Mouse (Mus musculus) E14TG2a.4 (cell line): ENCODE measurements around the gene Tsc22d1.

ENCODE experiments used
- H3K27me3 ChIP-seq: 2 replicates; pipeline ENCODE4 v1.6.1; 2014; ENCODE audit warnings: low read length, control low read depth; ENCODE audit not compliant: insufficient read depth
- H3K36me3 ChIP-seq: 2 replicates; pipeline ENCODE4 v1.6.1; 2014; ENCODE audit warnings: low read length, control low read depth; ENCODE audit not compliant: insufficient read depth
- H3K4me1 ChIP-seq: replicated peaks from 2 replicates; pipeline ENCODE4 v1.6.1; 2014; ENCODE audit warnings: low read depth, low read length, control low read depth
- H3K4me3 ChIP-seq: replicated peaks from 2 replicates; pipeline ENCODE4 v1.5.1; 2014; ENCODE audit warnings: mild to moderate bottlenecking, low read length
- H3K9me3 ChIP-seq: 2 replicates; pipeline ENCODE4 v1.6.1; 2014; ENCODE audit warnings: low read length, control low read depth
- CTCF ChIP-seq: conservative IDR thresholded peaks from 2 replicates; pipeline ENCODE4 v1.5.1; 2014; ENCODE audit warnings: low read length
- NANOG ChIP-seq: IDR thresholded peaks from 2 replicates; pipeline ENCODE4 v1.6.1; 2014; ENCODE audit warnings: borderline replicate concordance, low read length, mixed read lengths
- POU5F1 ChIP-seq: IDR thresholded peaks from 2 replicates; pipeline ENCODE4 v1.6.1; 2014; ENCODE audit warnings: low read length, borderline replicate concordance

The Tsc22d1 gene

DNA sequence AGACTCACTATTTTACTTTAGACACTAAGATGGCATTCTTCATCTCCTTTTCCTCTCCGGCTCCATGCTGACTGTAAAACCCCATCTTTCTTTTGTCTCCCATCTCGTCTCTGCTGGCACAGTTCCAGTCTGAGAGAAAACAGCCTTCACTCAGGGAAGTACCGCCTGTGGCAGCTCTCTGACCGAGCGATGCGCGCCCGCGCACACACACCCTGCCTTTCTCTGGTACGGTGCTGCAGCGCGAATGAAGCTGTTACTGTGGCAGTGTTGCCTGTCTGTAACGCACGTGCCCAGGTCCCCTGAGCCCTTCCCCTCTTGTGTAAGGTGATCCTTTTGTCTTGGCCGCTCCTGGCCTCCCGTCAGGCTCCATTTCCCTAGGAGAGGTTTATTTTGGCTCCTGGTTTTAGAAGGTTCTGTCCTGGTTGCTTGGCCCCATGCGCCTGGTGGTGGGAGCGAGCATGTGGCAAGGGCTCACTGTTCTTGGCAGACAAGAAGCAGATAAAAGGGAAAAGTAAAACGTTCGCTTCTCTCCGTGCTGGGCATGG, 11.3 kb downstream of the Tsc22d1 start:
- TF ChIP-seq CTCF: no peak
- TF ChIP-seq POU5F1: no peak
- no peak for TF ChIP-seq NANOG
- peaks cover 45% of the 10 kb centered on the region for H3K4me1 ChIP-seq
- H3K4me3 ChIP-seq: peak overlapping the region; percentile 55
- peaks cover 61% of the 10 kb centered on the region for H3K36me3 ChIP-seq
- H3K9me3 ChIP-seq: no peaks in the 10 kb centered on the region
- H3K27me3 ChIP-seq: no peaks in the 10 kb centered on the region

DNA sequence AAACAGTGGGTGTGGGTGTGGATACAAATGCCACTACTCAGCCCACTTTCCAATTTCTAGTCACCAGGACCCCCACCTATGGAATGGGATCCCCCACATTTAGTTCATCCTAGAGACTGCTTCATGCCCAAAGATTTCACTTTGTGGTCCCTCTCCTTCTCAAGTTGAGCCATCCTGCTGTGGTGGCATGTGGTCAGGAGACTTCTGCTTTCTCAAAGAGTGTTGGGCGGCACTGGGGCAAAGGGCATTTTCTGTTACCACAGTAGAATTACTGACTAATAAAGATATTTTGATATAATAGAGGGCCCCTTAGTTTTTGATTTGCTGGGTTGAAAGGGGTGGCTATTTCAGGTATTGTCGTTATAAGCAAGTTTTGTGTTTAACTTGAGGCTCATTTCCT, 14.1 kb downstream of the Tsc22d1 start:
- H3K27me3 ChIP-seq: no peaks in the 10 kb centered on the region
- peaks cover 27% of the 10 kb centered on the region for H3K4me1 ChIP-seq
- H3K36me3 ChIP-seq: peaks cover 55% of the 10 kb centered on the region
- H3K9me3 ChIP-seq: no peaks in the 10 kb centered on the region
- H3K4me3 ChIP-seq: no peak overlapping the region
- no peak for TF ChIP-seq CTCF
- TF ChIP-seq NANOG: no peak
- TF ChIP-seq POU5F1: no peak

DNA sequence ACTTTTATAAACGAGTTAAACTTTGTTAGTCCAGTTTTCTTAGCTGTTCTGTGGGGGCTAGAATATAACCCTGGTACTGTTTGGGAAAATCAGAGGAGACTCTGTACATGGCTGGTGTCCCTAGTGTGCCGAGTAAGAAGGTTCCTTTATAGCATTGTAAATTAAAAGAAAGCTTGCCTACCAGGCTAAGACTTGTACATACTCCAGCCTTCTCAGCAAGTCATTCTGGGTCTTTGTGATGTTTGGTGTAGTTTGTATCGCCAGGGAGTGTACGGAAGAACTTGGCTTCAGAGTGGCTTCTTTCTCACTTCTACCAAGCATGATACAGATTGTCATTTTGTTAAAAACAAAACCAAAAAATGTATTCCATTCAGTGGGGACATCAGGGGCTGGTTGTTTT, 17.2 kb downstream of the Tsc22d1 start:
- Histone ChIP-seq H3K27me3 (no peaks in the 10 kb centered on the region), H3K9me3 (no peaks in the 10 kb centered on the region), H3K4me1 (no peaks in the 10 kb centered on the region), H3K36me3 (peaks cover 71% of the 10 kb centered on the region), H3K4me3 (no peak overlapping the region)
- TF ChIP-seq NANOG (no peak), POU5F1 (no peak)

DNA sequence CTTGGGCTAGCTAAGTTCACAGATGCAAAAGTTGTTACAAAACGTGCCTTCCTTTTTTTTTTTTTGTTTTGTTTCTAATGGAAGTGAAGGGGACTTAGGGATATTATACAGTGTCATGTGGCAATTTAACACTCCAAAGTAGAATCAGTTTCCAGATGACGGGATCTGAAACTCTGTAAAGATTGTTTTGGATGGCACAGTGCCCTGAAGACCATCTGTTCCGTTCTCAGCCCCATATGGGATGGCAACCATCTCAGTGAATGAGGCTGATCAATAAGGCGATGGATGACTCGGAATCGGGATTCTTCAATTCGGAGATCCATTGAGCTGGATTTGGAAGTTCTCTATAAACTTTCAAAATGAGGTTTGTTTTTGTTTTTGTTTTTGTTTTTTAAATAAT, 17.6 kb downstream of the Tsc22d1 start:
- Histone ChIP-seq H3K36me3 (peaks cover 70% of the 10 kb centered on the region), H3K4me3 (no peak overlapping the region), H3K9me3 (no peaks in the 10 kb centered on the region), H3K4me1 (peaks cover 4% of the 10 kb centered on the region), H3K27me3 (no peaks in the 10 kb centered on the region)
- no peak for TF ChIP-seq NANOG
- TF ChIP-seq POU5F1: no peak
- TF ChIP-seq CTCF: no peak

GRCm38 (mm10) chr14:76432816-76433215, 18.1 kb downstream of the Tsc22d1 start:
- Histone ChIP-seq H3K4me1 (peaks cover 8% of the 10 kb centered on the region), H3K4me3 (no peak overlapping the region), H3K27me3 (no peaks in the 10 kb centered on the region), H3K9me3 (no peaks in the 10 kb centered on the region), H3K36me3 (peaks cover 69% of the 10 kb centered on the region)
- TF ChIP-seq POU5F1: no peak
- TF ChIP-seq CTCF: no peak
- no peak for TF ChIP-seq NANOG

- H3K4me1 ChIP-seq: peaks cover 27% of the 10 kb centered on the region
- H3K27me3 ChIP-seq: no peaks in the 10 kb centered on the region
- TF ChIP-seq NANOG: no peak
- TF ChIP-seq CTCF: no peak
- no peak for TF ChIP-seq POU5F1
- peaks cover 24% of the 10 kb centered on the region for H3K36me3 ChIP-seq
- H3K4me3 ChIP-seq: peak overlapping the region; percentile 37
- H3K9me3 ChIP-seq: no peaks in the 10 kb centered on the region
Measured at GRCm38 (mm10) chr14:76442160-76442559, 27.4 kb downstream of the Tsc22d1 start.

DNA sequence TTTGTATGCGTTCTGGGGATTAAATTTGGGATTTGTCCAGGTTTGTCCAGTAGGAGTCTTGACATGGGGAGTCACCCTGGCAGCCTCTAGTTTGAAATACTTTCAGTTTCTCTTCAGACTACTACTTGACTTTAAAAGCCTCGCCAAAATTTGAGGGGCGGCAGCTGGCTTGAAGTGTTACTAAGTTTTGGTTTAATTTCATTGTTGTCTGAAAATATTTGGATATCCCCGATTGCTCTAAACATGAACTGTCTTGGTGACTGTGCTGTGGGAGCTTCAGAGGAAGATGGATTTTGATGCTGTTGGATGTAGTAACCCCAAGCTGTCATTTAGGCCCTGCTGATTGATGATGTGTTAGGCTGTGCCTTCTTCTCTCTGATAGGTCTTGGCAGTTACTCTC, 34.2 kb downstream of the Tsc22d1 start:
- no peak for TF ChIP-seq NANOG
- TF ChIP-seq POU5F1: no peak
- no peak for TF ChIP-seq CTCF
- H3K9me3 ChIP-seq: no peaks in the 10 kb centered on the region
- H3K4me1 ChIP-seq: peaks cover 33% of the 10 kb centered on the region
- no peaks in the 10 kb centered on the region for H3K36me3 ChIP-seq
- no peak overlapping the region for H3K4me3 ChIP-seq
- H3K27me3 ChIP-seq: no peaks in the 10 kb centered on the region

GRCm38 (mm10) chr14:76451011-76451410, 36.2 kb downstream of the Tsc22d1 start:
- Histone ChIP-seq H3K27me3 (no peaks in the 10 kb centered on the region), H3K4me1 (peaks cover 44% of the 10 kb centered on the region), H3K36me3 (no peaks in the 10 kb centered on the region), H3K4me3 (no peak overlapping the region), H3K9me3 (no peaks in the 10 kb centered on the region)
- no peak for TF ChIP-seq NANOG
- TF ChIP-seq CTCF: no peak
- TF ChIP-seq POU5F1: no peak

GRCm38 (mm10) chr14:76452751-76453360, 38.1 kb downstream of the Tsc22d1 start:
- Histone ChIP-seq H3K27me3 (no peaks in the 10 kb centered on the region), H3K4me1 (peaks cover 62% of the 10 kb centered on the region), H3K4me3 (no peak overlapping the region), H3K36me3 (no peaks in the 10 kb centered on the region), H3K9me3 (no peaks in the 10 kb centered on the region)
- no peak for TF ChIP-seq NANOG
- no peak for TF ChIP-seq POU5F1
- TF ChIP-seq CTCF: no peak
